Mouse (Mus musculus) embryonic facial prominence, embryonic 15.5 days (tissue): ENCODE measurements around the gene Ppef1. TPM values are rescaled to one million over a fixed set of nuclear protein-coding genes. Genes with fewer than 3 reads are reported as not detected.
"Not testable (repeated sequence)": the region's sequence is repeated elsewhere in the genome, so short reads cannot be mapped to it uniquely, and the experiment has no call there.

ENCODE experiments used
- ATAC-seq: fragments of 200-750 bp; cut with Nextera tagmentation; 2 replicates; pipeline ENCODE4 v1.8.0; 2017; ENCODE audit warnings: low read depth, moderate TSS enrichment; ENCODE audit not compliant: insufficient number of reproducible peaks, low FRiP score, low TSS enrichment
- H3K27ac ChIP-seq: fragments of 300-500 bp; sonication (generic); replicated peaks from 2 replicates; pipeline ENCODE4 v1.5.1; 2015; ENCODE audit warnings: mild to moderate bottlenecking, inconsistent platforms
- H3K27me3 ChIP-seq: fragments of 300-500 bp; sonication (generic); 2 replicates; pipeline ENCODE4 v1.6.1; 2015; ENCODE audit warnings: inconsistent platforms
- H3K36me3 ChIP-seq: fragments of 300-500 bp; sonication (generic); 2 replicates; pipeline ENCODE4 v1.6.1; 2015; ENCODE audit warnings: mild to moderate bottlenecking, inconsistent platforms
- H3K4me1 ChIP-seq: fragments of 300-500 bp; sonication (generic); 2 replicates; pipeline ENCODE4 v1.6.1; 2015; ENCODE audit warnings: inconsistent platforms
- H3K4me2 ChIP-seq: fragments of 300-500 bp; sonication (generic); replicated peaks from 2 replicates; pipeline ENCODE4 v1.6.1; 2015; ENCODE audit warnings: mild to moderate bottlenecking, inconsistent platforms
- H3K4me3 ChIP-seq: fragments of 300-500 bp; sonication (generic); replicated peaks from 2 replicates; pipeline ENCODE4 v1.5.1; 2015; ENCODE audit warnings: mild to moderate bottlenecking, inconsistent platforms
- H3K9ac ChIP-seq: fragments of 300-500 bp; sonication (generic); 2 replicates; pipeline ENCODE4 v1.6.1; 2015; ENCODE audit warnings: inconsistent platforms
- H3K9me3 ChIP-seq: fragments of 300-500 bp; sonication (generic); replicated peaks from 2 replicates; pipeline ENCODE4 v1.6.1; 2016; ENCODE audit warnings: inconsistent platforms
- WGBS: fragments of 180-500 bp; shearing (Covaris S2); methylation state at CpG from one replicate; pipeline ENCODE4 v1.1.7; 2015; 5-methylcytosine and 5-hydroxymethylcytosine counted together
- polyA plus RNA-seq: library from polyadenylated mRNA; unstranded; fragments of >200 nt; fragmentation: Nextera tagmentation; extraction: Ambion mirVana; gene quantifications from 2 replicates; pipeline ENCODE4 v1.2.1, GENCODE M21; 2015

Gene Ppef1
- 0.28 and 0.75 TPM in 2 replicates for polyA plus RNA-seq

GRCm38 (mm10) chrX:160735650-160736049 lies at the start of gene Ppef1:
Ppef1 (minus strand) TSS chrX:160735765.
- no peaks in the 10 kb centered on the region for H3K9me3 ChIP-seq
- no peaks in the 10 kb centered on the region for H3K4me1 ChIP-seq
- WGBS, result 62% methylated on average over 5 of the region's 5 CpGs
- ATAC-seq, result no peak
- H3K4me2 ChIP-seq, result no peak within 1 kb of the TSS
- no peak within 1 kb of the TSS for H3K27ac ChIP-seq
- no peaks in the 10 kb centered on the region for H3K36me3 ChIP-seq
- no peak within 1 kb of the TSS for H3K4me3 ChIP-seq
- no peaks in the 10 kb centered on the region for H3K27me3 ChIP-seq
- H3K9ac ChIP-seq, result no peak within 1 kb of the TSS

DNA sequence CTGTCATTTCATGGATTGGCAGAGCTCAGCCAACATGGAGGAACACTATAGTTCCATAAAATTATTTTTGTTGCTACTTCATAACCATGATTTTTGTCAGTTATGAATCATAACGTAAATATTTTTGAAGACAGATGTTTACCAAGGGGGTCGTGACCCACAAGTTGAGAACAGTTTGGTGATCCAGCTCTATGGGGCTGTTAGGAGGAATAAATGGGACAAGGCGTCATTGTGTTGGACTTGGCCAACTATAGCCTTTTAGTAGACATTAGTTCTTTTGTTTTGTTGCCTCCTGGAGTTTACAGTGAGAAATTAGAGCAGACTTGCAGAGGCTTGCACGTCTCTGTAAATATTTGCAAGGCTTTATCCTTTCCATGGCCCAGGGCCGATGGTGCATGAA lies 46.7 kb upstream of the Ppef1 start:
- no peak overlapping the region for H3K27ac ChIP-seq
- WGBS, result 64% methylated on average over 5 of the region's 5 CpGs

DNA sequence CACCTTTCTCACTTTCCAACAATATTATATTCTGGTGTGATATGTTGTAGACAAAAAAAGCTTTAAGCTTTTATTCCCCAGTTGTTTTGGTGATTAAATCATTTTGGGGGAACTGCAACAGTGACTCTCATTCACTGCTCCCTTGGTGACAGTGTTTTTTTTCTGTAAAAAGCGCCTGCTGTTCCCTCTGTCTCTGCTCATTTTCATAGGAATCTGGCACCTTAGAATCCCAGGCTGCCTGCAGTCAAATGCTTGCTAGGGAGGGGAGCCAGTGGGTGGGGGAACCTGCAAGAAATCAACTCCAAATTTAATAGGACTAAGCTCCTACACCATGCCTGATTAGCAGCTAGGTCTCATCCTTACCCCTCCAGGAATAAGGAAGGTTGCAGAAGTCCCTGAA lies 37.5 kb upstream of the Ppef1 start:
- Histone ChIP-seq H3K4me1 (no peaks in the 10 kb centered on the region), H3K4me3 (no peak overlapping the region), H3K27me3 (0 out of 2 replicates have a peak, but pooled peaks cover 6% of the 10 kb centered on the region), H3K27ac (no peak overlapping the region), H3K9ac (no peak overlapping the region), H3K9me3 (no peaks in the 10 kb centered on the region), H3K4me2 (no peak overlapping the region), H3K36me3 (no peaks in the 10 kb centered on the region)
- no peak for ATAC-seq
- 28% methylated on average over 1 of the region's 1 CpGs for WGBS

More for the DNA sequence above, 46.7 kb upstream of the Ppef1 start:
- H3K4me3 ChIP-seq, result no peak overlapping the region
- ATAC-seq, result no peak
- H3K36me3 ChIP-seq, result no peaks in the 10 kb centered on the region
- H3K27me3 ChIP-seq, result peaks cover 3% of the 10 kb centered on the region; the same call in 1 of the 2 replicates
- no peak overlapping the region for H3K4me2 ChIP-seq
- H3K9me3 ChIP-seq, result no peaks in the 10 kb centered on the region
- H3K4me1 ChIP-seq, result no peaks in the 10 kb centered on the region
- no peak overlapping the region for H3K9ac ChIP-seq

DNA sequence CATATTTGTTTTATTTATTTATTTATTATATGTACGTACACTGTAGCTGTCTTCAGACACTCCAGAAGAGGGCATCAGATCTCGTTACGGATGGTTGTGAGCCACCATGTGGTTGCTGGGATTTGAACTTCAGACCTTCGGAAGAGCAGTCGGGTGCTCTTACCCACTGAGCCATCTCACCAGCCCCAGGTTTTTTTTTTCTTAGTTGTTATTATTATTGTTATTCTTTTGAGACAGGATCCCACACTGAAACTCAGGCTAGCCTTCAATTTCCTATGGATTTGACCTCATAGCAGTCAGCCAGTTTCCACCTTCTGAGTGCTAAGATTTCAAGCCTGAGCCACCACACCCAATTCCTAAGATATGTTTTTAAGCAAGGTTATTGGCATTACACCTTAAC lies 34.1 kb upstream of the Ppef1 start:
- 69% methylated on average over 5 of the region's 5 CpGs for WGBS
- not testable (repeated sequence) for H3K4me1 ChIP-seq, H3K36me3 ChIP-seq, H3K9me3 ChIP-seq, H3K27ac ChIP-seq, H3K4me2 ChIP-seq, ATAC-seq, H3K4me3 ChIP-seq, H3K9ac ChIP-seq, H3K27me3 ChIP-seq

- no peaks in the 10 kb centered on the region for H3K9me3 ChIP-seq
- ATAC-seq, result no peak
- WGBS, result 79% methylated on average over 2 of the region's 2 CpGs
- no peaks in the 10 kb centered on the region for H3K27me3 ChIP-seq
- H3K27ac ChIP-seq, result no peak within 1 kb of the TSS
- H3K36me3 ChIP-seq, result no peaks in the 10 kb centered on the region
- H3K4me2 ChIP-seq, result peak within 1 kb of the TSS; percentile 39
- H3K9ac ChIP-seq, result no peak within 1 kb of the TSS
- no peaks in the 10 kb centered on the region for H3K4me1 ChIP-seq
- peak within 1 kb of the TSS; percentile 49 for H3K4me3 ChIP-seq
These were observed 32.1 kb upstream of the Ppef1 start, which contains the start of gene Rs1 for GRCm38 (mm10) chrX:160767713-160768112. Rs1 (plus strand) TSS chrX:160768013.

DNA sequence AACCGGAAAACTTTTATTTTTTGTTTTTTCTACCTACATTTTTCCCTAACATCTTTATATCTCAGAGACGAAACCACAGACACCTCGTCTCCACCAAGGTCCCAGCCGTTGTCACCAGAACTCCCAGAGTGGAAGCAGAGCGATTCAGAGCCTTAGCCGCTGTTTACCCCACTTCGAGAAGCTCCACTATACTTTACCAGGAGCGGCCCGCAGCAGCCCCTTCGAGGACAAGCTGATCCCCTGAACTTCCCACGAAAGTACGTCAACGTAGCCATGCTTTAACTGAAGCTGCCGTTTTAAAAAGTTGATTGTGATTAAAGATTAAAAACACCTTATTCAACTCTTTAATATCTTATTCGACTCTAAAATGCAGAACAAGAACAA lies 30.7 kb upstream of the Ppef1 start:
- Histone ChIP-seq H3K4me3 (peak overlapping the region; percentile 49), H3K9ac (no peak overlapping the region), H3K4me2 (peak overlapping the region; percentile 39), H3K4me1 (no peaks in the 10 kb centered on the region), H3K27me3 (no peaks in the 10 kb centered on the region), H3K36me3 (no peaks in the 10 kb centered on the region), H3K9me3 (no peaks in the 10 kb centered on the region), H3K27ac (peak overlapping the region; percentile 86)
- 19% methylated on average over 15 of the region's 15 CpGs for WGBS
- peak; percentile 88 for ATAC-seq

- Histone ChIP-seq H3K27me3 (no peaks in the 10 kb centered on the region), H3K36me3 (no peaks in the 10 kb centered on the region), H3K9ac (no peak overlapping the region), H3K4me1 (no peaks in the 10 kb centered on the region), H3K4me2 (peak overlapping the region; percentile 42), H3K4me3 (peak overlapping the region; percentile 49), H3K9me3 (no peaks in the 10 kb centered on the region), H3K27ac (peak overlapping the region; percentile 86; the same call in 1 of the 2 replicates)
- 26% methylated on average over 30 of the region's 30 CpGs for WGBS
- peak; percentile 89 for ATAC-seq
These were observed 30.0 kb upstream of the Ppef1 start for GRCm38 (mm10) chrX:160765389-160766232.

- ATAC-seq, result no peak
- no peak overlapping the region for H3K4me3 ChIP-seq
These were observed 15.2 kb upstream of the Ppef1 start for GRCm38 (mm10) chrX:160750808-160751207.

DNA sequence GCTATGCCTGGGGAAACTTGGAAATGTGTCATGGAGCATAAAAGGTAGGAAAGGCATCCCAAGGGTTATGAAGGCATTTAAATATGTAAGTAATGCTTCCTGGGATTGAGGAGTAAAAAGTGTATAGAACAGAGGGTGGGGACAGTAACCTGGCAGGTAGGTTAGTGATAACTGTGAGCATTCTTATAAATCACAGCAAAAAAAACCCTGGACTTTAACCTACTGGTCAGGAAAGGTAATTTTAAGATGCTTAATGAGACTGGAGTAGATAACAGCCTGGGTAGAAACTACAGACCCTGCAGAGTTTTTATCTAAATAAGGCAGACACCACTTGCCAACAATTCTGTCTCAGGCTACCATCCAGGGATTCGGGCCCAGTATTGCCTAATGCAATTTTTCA lies 13.1 kb upstream of the Ppef1 start:
- H3K9me3 ChIP-seq, result no peaks in the 10 kb centered on the region
- no peak overlapping the region for H3K4me3 ChIP-seq
- H3K27ac ChIP-seq, result no peak overlapping the region
- 67% methylated on average over 1 of the region's 1 CpGs for WGBS
- no peaks in the 10 kb centered on the region for H3K27me3 ChIP-seq
- no peaks in the 10 kb centered on the region for H3K36me3 ChIP-seq
- H3K9ac ChIP-seq, result no peak overlapping the region
- H3K4me2 ChIP-seq, result no peak overlapping the region
- no peaks in the 10 kb centered on the region for H3K4me1 ChIP-seq
- ATAC-seq, result no peak

More at GRCm38 (mm10) chrX:160750808-160751207, 15.2 kb upstream of the Ppef1 start:
- H3K27ac ChIP-seq, result no peak overlapping the region
- no peaks in the 10 kb centered on the region for H3K9me3 ChIP-seq
- WGBS, result 90% methylated on average over 8 of the region's 8 CpGs
- H3K27me3 ChIP-seq, result peaks cover 8% of the 10 kb centered on the region; the same call in 1 of the 2 replicates
- no peaks in the 10 kb centered on the region for H3K36me3 ChIP-seq
- H3K9ac ChIP-seq, result no peak overlapping the region
- no peak overlapping the region for H3K4me2 ChIP-seq
- H3K4me1 ChIP-seq, result no peaks in the 10 kb centered on the region

DNA sequence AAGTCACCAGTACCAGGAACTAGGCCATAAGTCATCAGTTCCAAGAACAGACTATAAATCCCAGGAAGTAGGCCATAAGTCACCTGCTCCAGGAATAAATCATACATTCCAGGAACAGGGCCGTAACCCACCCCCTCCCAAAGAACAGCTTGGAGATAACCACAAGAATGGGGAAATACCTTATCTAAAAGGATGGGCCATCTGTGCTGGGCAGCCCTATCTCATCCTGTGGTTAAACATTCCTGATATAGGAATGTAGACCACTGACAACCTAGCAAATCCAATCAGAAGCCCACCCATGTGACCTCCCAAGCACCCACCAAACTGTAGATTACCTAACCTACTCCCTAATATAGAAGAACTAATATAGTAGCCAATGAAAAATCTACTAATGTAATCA lies 9.8 kb upstream of the Ppef1 start:
- ATAC-seq, result no peak

GRCm38 (mm10) chrX:160699171-160699570 lies 36.4 kb downstream of the Ppef1 start:
- H3K4me2 ChIP-seq, result no peak overlapping the region
- H3K4me1 ChIP-seq, result no peaks in the 10 kb centered on the region
- no peaks in the 10 kb centered on the region for H3K36me3 ChIP-seq
- H3K9me3 ChIP-seq, result no peaks in the 10 kb centered on the region
- H3K27me3 ChIP-seq, result peaks cover 13% of the 10 kb centered on the region
- no peak overlapping the region for H3K27ac ChIP-seq
- no peak overlapping the region for H3K4me3 ChIP-seq
- no peak for ATAC-seq
- 32% methylated on average over 1 of the region's 1 CpGs for WGBS
- no peak overlapping the region for H3K9ac ChIP-seq

More for the DNA sequence above, 9.8 kb upstream of the Ppef1 start:
- Histone ChIP-seq H3K4me1 (no peaks in the 10 kb centered on the region), H3K27me3 (no peaks in the 10 kb centered on the region), H3K9ac (no peak overlapping the region), H3K27ac (no peak overlapping the region), H3K4me3 (no peak overlapping the region), H3K4me2 (no peak overlapping the region), H3K9me3 (no peaks in the 10 kb centered on the region), H3K36me3 (no peaks in the 10 kb centered on the region)
- 100% methylated on average over 1 of the region's 1 CpGs for WGBS
